ENCODE assay signal across 8 mouse cellular contexts in genomic region chr8:110958553-110958952, GRCm38 (mm10). TPM values are rescaled to one million over a fixed set of nuclear protein-coding genes. Genes with fewer than 3 reads are reported as not detected.
DNase-seq lines count a peak whose midpoint lies in the region; ATAC-seq and TF ChIP-seq lines count a peak whose summit lies in the region.
"Not testable (repeated sequence)": the region's sequence is repeated elsewhere in the genome, so short reads cannot be mapped to it uniquely, and the experiment has no call there.

No protein-coding gene starts in this region.

- H3K4me1 ChIP-seq in CH12.LX (ENCODE audit: control insufficient read depth in 1 of 2, insufficient read depth in 2 of 2), result peaks cover 10 to 37% of the 10 kb centered on the region in 2 experiments
- H3K4me1 ChIP-seq in heart, adult 2 months (ENCODE audit: control insufficient read depth, insufficient read depth, low read length); liver, postnatal 0 days (ENCODE audit: insufficient read depth); stomach, postnatal 0 days (replicated peaks; ENCODE audit: control insufficient read depth, insufficient read depth): not testable (repeated sequence)

- peaks cover 63 to 79% of the 10 kb centered on the region in 2 experiments for H3K36me3 ChIP-seq in CH12.LX (replicated peaks in 1 of 2; ENCODE audit: control insufficient read depth in 1 of 2, insufficient read depth in 1 of 2, low read length in 1 of 2)
- H3K36me3 ChIP-seq in heart, adult 2 months (ENCODE audit: control insufficient read depth, insufficient read depth, low read length); stomach, postnatal 0 days (ENCODE audit: control insufficient read depth, insufficient read depth, low read length): not testable (repeated sequence)
- peaks cover 35% of the 10 kb centered on the region for H3K36me3 ChIP-seq in liver, postnatal 0 days (replicated peaks; ENCODE audit: insufficient read depth, low read length)

- intact Hi-C loops in heart, adult 2 months (cut with DNase I), result not testable (repeated sequence)

- not testable (repeated sequence) for H3K9me3 ChIP-seq in CH12.LX (replicated peaks; ENCODE audit: low read length); liver, postnatal 0 days (ENCODE audit: low read length); stomach, postnatal 0 days (ENCODE audit: control insufficient read depth, low read length)

- in situ Hi-C loops in CH12.LX (cut with MboI; ENCODE audit: low pct_ligation_motif_present, low pct_unique_long_range_greater_than_20kb, low sequenced_read_pairs), result not testable (repeated sequence)

- H3K4me3 ChIP-seq in CH12.LX (replicated peaks in 1 of 3; ENCODE audit: low read depth in 2 of 3, low read length in 2 of 3, poor library complexity in 1 of 3); heart, adult 2 months; layer of hippocampus, adult 2 months; liver, postnatal 0 days (ENCODE audit: low read depth, low read length); stomach, postnatal 0 days (ENCODE audit: low read depth, low read length): not testable (repeated sequence)

- DNase-seq in 416B (ENCODE audit: low read depth) (peak; percentile 29), CH12.LX (ENCODE audit: extremely low read depth) (peak; percentile 28)
- DNase-seq in brain, adult 2 months (ENCODE audit: low read depth, low spot score), result peak; percentile 63
- peak; percentile 52 for DNase-seq in cerebellum, adult 9-11 months
- DNase-seq in heart, adult 2 months; layer of hippocampus, adult 2 months (ENCODE audit: low spot score in 2 of 2); liver, postnatal 0 days; stomach, postnatal 0 days (ENCODE audit: low spot score): not testable (repeated sequence)

- H3K79me2 ChIP-seq in CH12.LX (replicated peaks; ENCODE audit: control insufficient read depth, extremely low read depth, insufficient read depth, poor library complexity, severe bottlenecking), result peaks cover 17% of the 10 kb centered on the region
- H3K79me2 ChIP-seq in heart, adult 2 months (replicated peaks; ENCODE audit: control insufficient read depth, insufficient read depth, low read length), result not testable (repeated sequence)

- TF ChIP-seq RAD21 in CH12.LX (IDR thresholded peaks at IDR 0.05; ENCODE audit: low read depth, low read length), result peak; percentile 8

- TF ChIP-seq EP300 in CH12.LX (IDR thresholded peaks at IDR 0.05; ENCODE audit: low read length); heart, adult 2 months (IDR thresholded peaks at IDR 0.05; ENCODE audit: insufficient read depth, low read depth, low read length); liver, postnatal 0 days (IDR thresholded peaks at IDR 0.05; ENCODE audit: low read depth); stomach, postnatal 0 days (optimal IDR thresholded peaks at IDR 0.05): not testable (repeated sequence)

- peak in 1 of 2 experiments; percentile 53; a peak in 2 of 4 replicates for TF ChIP-seq CTCF in CH12.LX (conservative IDR thresholded peaks at IDR 0.05 in 1 of 2, IDR thresholded peaks at IDR 0.05 in 1 of 2; ENCODE audit: low read depth in 2 of 2, low read length in 2 of 2)
- TF ChIP-seq CTCF in heart, adult 2 months (IDR thresholded peaks at IDR 0.05), result peak; percentile 24; the same call in 1 of the 2 replicates
- TF ChIP-seq CTCF in layer of hippocampus, adult 2 months (conservative IDR thresholded peaks at IDR 0.05), result peak; percentile 38
- TF ChIP-seq CTCF in liver, postnatal 0 days (IDR thresholded peaks at IDR 0.05; ENCODE audit: low read depth), result peak; percentile 26
- TF ChIP-seq CTCF in stomach, postnatal 0 days (IDR thresholded peaks at IDR 0.05; ENCODE audit: low read depth), result peak; percentile 17

- not testable (repeated sequence) for TF ChIP-seq POLR2A in CH12.LX (IDR thresholded peaks at IDR 0.05; ENCODE audit: low read depth, low read length); heart, adult 2 months (IDR thresholded peaks at IDR 0.05; ENCODE audit: insufficient read depth, low read depth, low read length)

- H3K27ac ChIP-seq in CH12.LX (ENCODE audit: insufficient read depth, low read depth); heart, adult 2 months; liver, postnatal 0 days (ENCODE audit: low read depth); stomach, postnatal 0 days (replicated peaks): not testable (repeated sequence)
- peak overlapping the region; percentile 69; the same call in 1 of the 2 replicates for H3K27ac ChIP-seq in layer of hippocampus, adult 2 months

- H3K9ac ChIP-seq in CH12.LX (ENCODE audit: insufficient read depth, low read depth); heart, adult 2 months (ENCODE audit: low read depth, low read length); liver, postnatal 0 days (replicated peaks); stomach, postnatal 0 days (ENCODE audit: low read length): not testable (repeated sequence)

- WGBS in heart, adult 2 months, result 91% methylated on average over 7 of the region's 7 CpGs
- WGBS in liver, postnatal 0 days (ENCODE audit: insufficient replicate concordance), result 89% methylated on average over 7 of the region's 7 CpGs
- 94% methylated on average over 7 of the region's 7 CpGs for WGBS in stomach, postnatal 0 days

- not testable (repeated sequence) for H3K27me3 ChIP-seq in CH12.LX (replicated peaks); heart, adult 2 months (ENCODE audit: control insufficient read depth, insufficient read depth, low read length); liver, postnatal 0 days (ENCODE audit: insufficient read depth, low read length); stomach, postnatal 0 days (ENCODE audit: control insufficient read depth, insufficient read depth, low read length)

- dilution Hi-C loops in CH12.LX (cut with MboI; ENCODE audit: extremely low pct_ligation_motif_present, extremely low pct_unique_long_range_greater_than_20kb, low sequenced_read_pairs), result not testable (repeated sequence)

- not testable (repeated sequence) for H3K4me2 ChIP-seq in CH12.LX (ENCODE audit: insufficient read depth, low read depth, poor library complexity, severe bottlenecking); liver, postnatal 0 days (ENCODE audit: low read depth, low read length); stomach, postnatal 0 days (replicated peaks; ENCODE audit: low read depth)

- ATAC-seq in liver, postnatal 0 days; stomach, postnatal 0 days (ENCODE audit: low FRiP score, low TSS enrichment): not testable (repeated sequence)

TF ChIP-seq in CH12.LX, 34 proteins besides CTCF, POLR2A, EP300 and RAD21:
- peak; percentile 25 for TF ChIP-seq SMC3 (IDR thresholded peaks at IDR 0.05; ENCODE audit: low read depth, low read length)

RNA-seq across cellular contexts. Expression of gene St3gal2, which starts 38.8 kb away (rescaled TPM):
- total RNA-seq in CH12.LX (2012; rRNA removed), result 14.6 and 16.9 TPM in 2 replicates
- total RNA-seq in CH12.LX (2014; rRNA removed), result 16.4 and 17.0 TPM in 2 replicates
- polyA plus RNA-seq in CH12.LX (2012; ENCODE audit: insufficient read length, low read depth), result 41.4 and 44.5 TPM in 2 replicates
- 10 to 100 TPM; 20.2 to 22.0 TPM for total RNA-seq in heart, adult 2 months (2021)
- 25.9 and 34.8 TPM in 2 replicates for polyA plus RNA-seq in heart, adult 2 months (2012; rRNA removed)
- total RNA-seq in layer of hippocampus, adult 2 months (2021), result 100 to 1,000 TPM in 1 of 2 experiments, 10 to 100 TPM in 1; 95.1 to 104 TPM
- 8.1 and 10.1 TPM in 2 replicates for polyA plus RNA-seq in liver, postnatal 0 days (2015; fragmentation: Nextera tagmentation; extraction: Ambion mirVana)
- polyA plus RNA-seq in stomach, postnatal 0 days (2015; fragmentation: Nextera tagmentation; extraction: Ambion mirVana), result 7.1 and 7.3 TPM in 2 replicates

RNA-seq across cellular contexts. Expression of gene Ddx19a, which starts 39.0 kb away (rescaled TPM):
- total RNA-seq in CH12.LX (2012; rRNA removed) (28.8 and 36.4 TPM in 2 replicates), CH12.LX (2014; rRNA removed) (19.0 and 23.1 TPM in 2 replicates)
- polyA plus RNA-seq in CH12.LX (2012; ENCODE audit: insufficient read length, low read depth), result 96.5 and 107 TPM in 2 replicates
- total RNA-seq in heart, adult 2 months (2021), result 10 to 100 TPM; 31.7 to 34.8 TPM
- 18.0 and 29.5 TPM in 2 replicates for polyA plus RNA-seq in heart, adult 2 months (2012; rRNA removed)
- 10 to 100 TPM; 29.8 to 32.8 TPM for total RNA-seq in layer of hippocampus, adult 2 months (2021)
- 6.9 and 7.0 TPM in 2 replicates for polyA plus RNA-seq in liver, postnatal 0 days (2015; fragmentation: Nextera tagmentation; extraction: Ambion mirVana)
- 6.2 and 7.5 TPM in 2 replicates for polyA plus RNA-seq in stomach, postnatal 0 days (2015; fragmentation: Nextera tagmentation; extraction: Ambion mirVana)

RNA-seq across cellular contexts. Expression of gene Fuk, which starts 56.3 kb away (rescaled TPM):
- 14.3 and 14.4 TPM in 2 replicates for total RNA-seq in CH12.LX (2012; rRNA removed)
- total RNA-seq in CH12.LX (2014; rRNA removed), result 6.6 and 6.8 TPM in 2 replicates
- 6.4 and 7.0 TPM in 2 replicates for polyA plus RNA-seq in CH12.LX (2012; ENCODE audit: insufficient read length, low read depth)
- 1 to 10 TPM; 4.5 to 4.6 TPM for total RNA-seq in heart, adult 2 months (2021)
- 6.2 and 8.8 TPM in 2 replicates for polyA plus RNA-seq in heart, adult 2 months (2012; rRNA removed)
- 10 to 100 TPM; 23.5 to 29.0 TPM for total RNA-seq in layer of hippocampus, adult 2 months (2021)
- 1.9 and 2.2 TPM in 2 replicates for polyA plus RNA-seq in liver, postnatal 0 days (2015; fragmentation: Nextera tagmentation; extraction: Ambion mirVana)
- polyA plus RNA-seq in stomach, postnatal 0 days (2015; fragmentation: Nextera tagmentation; extraction: Ambion mirVana), result 6.0 and 6.5 TPM in 2 replicates
